Mouse (Mus musculus): ENCODE measurements around the gene Itga6. TPM values are rescaled to one million over a fixed set of nuclear protein-coding genes. Genes with fewer than 3 reads are reported as not detected.

Itga6 gene
- polyA plus RNA-seq, 1 experiment, result 0.03 TPM

DNA sequence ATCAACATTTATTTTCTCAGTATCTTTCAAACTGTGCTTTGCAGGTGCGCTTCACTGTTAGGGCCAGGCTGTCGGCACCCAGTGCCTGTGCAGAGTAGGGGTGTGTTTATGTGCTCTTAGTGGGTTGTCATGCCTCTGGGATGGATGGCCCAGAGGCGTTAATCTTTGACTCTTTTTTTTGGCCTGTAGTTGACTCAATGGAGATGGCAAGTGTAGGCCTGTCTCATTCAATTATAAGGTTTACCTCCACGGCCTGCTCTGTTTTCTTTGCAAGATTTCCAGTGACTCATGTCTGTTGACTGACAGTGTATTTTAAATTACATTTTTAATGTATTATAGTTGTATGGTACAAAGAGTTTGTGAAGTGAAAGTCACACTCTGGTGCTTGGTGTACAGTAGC lies 56.7 kb downstream of the Itga6 start:
- TF ChIP-seq TAL1 (IDR thresholded peaks at IDR 0.05; ENCODE audit: low read length) (no peak), GATA1 (IDR thresholded peaks at IDR 0.05; ENCODE audit: low read length) (no peak)
- H3K4me1 ChIP-seq (ENCODE audit: control insufficient read depth), result no peaks in the 10 kb centered on the region
- H3K9me3 ChIP-seq (ENCODE audit: control insufficient read depth, low read length), result no peaks in the 10 kb centered on the region
- no peaks in the 10 kb centered on the region for H3K27me3 ChIP-seq (ENCODE audit: control insufficient read depth)
- H3K36me3 ChIP-seq (ENCODE audit: control insufficient read depth), result no peaks in the 10 kb centered on the region
- H3K4me3 ChIP-seq (replicated peaks), result no peak overlapping the region

DNA sequence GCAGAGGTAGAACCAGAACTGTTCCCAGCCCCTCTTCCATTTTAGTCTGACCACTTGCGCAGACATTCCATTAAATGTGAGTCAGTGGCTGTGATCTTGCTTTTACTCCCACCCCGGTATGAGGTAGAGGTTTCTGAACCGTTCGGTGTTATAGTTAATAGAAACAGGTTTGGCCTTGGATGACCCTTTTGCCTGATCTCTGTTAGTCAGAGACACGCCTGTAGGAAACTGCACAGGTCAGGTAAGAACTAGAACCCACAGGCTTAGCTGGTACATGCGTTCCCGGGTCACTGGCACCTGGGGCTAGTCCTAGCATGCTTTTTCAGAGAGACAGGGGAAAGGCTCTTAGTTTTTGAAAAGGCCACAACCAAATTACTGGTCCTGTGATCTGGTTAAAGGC lies 59.7 kb downstream of the Itga6 start:
- H3K36me3 ChIP-seq (ENCODE audit: control insufficient read depth), result no peaks in the 10 kb centered on the region
- TF ChIP-seq TAL1 (IDR thresholded peaks at IDR 0.05; ENCODE audit: low read length) (no peak), GATA1 (IDR thresholded peaks at IDR 0.05; ENCODE audit: low read length) (no peak)
- no peaks in the 10 kb centered on the region for H3K27me3 ChIP-seq (ENCODE audit: control insufficient read depth)
- 0 out of 2 replicates have a peak, but pooled peaks cover 3% of the 10 kb centered on the region for H3K4me1 ChIP-seq (ENCODE audit: control insufficient read depth)
- no peak overlapping the region for H3K4me3 ChIP-seq (replicated peaks)
- H3K9me3 ChIP-seq (ENCODE audit: control insufficient read depth, low read length), result no peaks in the 10 kb centered on the region

DNA sequence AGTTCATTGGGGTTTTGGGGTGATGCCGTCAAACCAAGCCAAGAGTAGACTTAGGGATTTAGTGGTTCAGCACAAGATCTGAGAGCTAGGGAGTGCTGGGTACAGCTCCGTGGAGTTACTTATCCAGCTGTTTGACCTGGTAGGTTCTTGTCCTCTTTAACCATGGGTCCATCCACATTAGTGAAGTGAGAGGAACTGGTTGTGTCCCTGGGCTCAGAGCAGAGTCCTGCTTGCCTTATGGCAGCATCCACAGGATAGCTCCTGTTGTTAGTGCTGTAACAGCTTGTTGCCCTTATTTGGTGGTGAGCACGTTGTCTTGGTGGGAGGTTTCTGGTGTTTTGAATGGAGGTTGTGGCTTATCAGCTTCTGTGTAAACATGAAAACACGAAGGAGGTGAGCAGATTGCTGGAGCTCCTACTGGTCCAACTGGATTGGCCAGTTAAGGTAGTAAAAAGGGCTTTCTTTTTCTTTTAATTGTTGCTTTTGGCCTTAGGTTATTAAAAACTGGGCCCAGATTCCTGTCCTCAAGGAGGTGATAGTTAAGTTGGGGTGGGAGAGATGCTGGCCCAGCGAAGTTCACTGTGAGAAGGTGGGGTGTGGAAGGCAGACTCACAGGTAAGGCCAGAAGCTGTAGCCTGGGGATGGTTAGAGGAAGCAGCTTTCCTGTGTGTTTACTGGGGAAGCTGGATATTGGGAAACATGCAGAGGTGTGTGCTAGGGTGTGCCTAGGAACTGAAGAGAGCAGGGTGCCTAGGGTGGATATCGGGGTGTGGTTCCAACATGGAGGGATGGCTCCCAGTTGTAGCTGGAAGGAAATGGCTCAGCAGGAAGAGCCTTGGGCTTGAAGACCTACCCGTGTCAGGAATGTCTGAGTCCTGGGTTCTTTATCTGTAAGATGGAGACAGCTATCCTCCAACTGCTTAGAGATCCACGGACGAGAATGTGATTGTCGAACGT lies 60.5 kb downstream of the Itga6 start:
- H3K36me3 ChIP-seq (ENCODE audit: control insufficient read depth), result no peaks in the 10 kb centered on the region
- H3K27me3 ChIP-seq (ENCODE audit: control insufficient read depth), result no peaks in the 10 kb centered on the region
- H3K9me3 ChIP-seq (ENCODE audit: control insufficient read depth, low read length), result no peaks in the 10 kb centered on the region
- H3K4me3 ChIP-seq (replicated peaks), result no peak overlapping the region
- H3K4me1 ChIP-seq (ENCODE audit: control insufficient read depth), result 0 out of 2 replicates have a peak, but pooled peaks cover 3% of the 10 kb centered on the region
- no peak for TF ChIP-seq TAL1 (IDR thresholded peaks at IDR 0.05; ENCODE audit: low read length)
- no peak for TF ChIP-seq GATA1 (IDR thresholded peaks at IDR 0.05; ENCODE audit: low read length)

DNA sequence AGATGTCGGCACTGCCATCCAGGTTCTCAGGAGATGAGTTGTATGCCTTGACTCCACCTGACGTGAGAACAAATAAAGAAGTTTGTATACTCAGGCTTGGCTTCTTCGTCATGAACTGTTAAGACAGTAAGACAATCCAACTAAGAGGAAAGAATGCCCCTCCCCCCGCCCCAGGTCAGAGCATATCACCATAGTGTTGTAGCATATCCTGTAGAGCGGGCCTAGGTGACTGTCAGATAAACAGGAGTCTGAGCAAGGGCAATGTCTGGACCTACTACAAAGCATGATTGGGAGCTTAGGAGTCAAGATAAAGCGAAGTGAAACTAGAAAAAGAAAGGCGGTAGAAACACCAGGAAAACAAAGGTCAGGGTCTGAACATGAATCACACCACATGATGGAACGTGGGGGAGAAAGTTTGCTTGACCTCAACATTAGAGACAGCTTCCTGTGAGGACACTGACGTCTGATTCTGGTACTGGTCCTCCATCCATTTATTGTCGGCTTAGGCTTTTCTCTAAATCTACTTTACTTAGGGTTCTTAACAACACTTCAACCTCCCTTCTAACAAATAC lies 64.0 kb downstream of the Itga6 start:
- Histone ChIP-seq H3K4me3 (replicated peaks) (no peak overlapping the region), H3K4me1 (ENCODE audit: control insufficient read depth) (peaks cover 7% of the 10 kb centered on the region), H3K27me3 (ENCODE audit: control insufficient read depth) (no peaks in the 10 kb centered on the region), H3K9me3 (ENCODE audit: control insufficient read depth, low read length) (no peaks in the 10 kb centered on the region), H3K36me3 (ENCODE audit: control insufficient read depth) (no peaks in the 10 kb centered on the region)
- TF ChIP-seq GATA1 (IDR thresholded peaks at IDR 0.05; ENCODE audit: low read length) (no peak), TAL1 (IDR thresholded peaks at IDR 0.05; ENCODE audit: low read length) (no peak)

DNA sequence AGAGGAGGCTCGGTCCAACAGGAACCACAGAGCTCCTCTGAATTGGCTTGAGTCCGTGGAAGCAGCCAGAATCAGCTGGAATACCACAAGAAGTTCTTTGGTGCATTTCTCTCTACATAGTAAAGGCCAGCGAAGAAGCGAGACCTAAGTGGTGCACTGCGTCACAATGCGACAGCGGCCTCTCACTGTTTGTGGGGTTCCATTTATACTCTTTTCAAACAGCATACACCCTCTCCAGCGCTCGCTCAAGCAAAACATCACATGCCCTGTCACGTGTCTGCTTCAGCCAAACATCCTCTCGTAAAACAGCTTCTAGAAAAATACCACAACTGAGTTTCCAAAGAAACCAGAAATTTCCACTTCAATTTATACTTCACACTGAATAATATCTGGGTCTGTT lies 64.6 kb downstream of the Itga6 start:
- no peaks in the 10 kb centered on the region for H3K27me3 ChIP-seq (ENCODE audit: control insufficient read depth)
- no peaks in the 10 kb centered on the region for H3K36me3 ChIP-seq (ENCODE audit: control insufficient read depth)
- H3K4me1 ChIP-seq (ENCODE audit: control insufficient read depth), result peaks cover 7% of the 10 kb centered on the region
- H3K9me3 ChIP-seq (ENCODE audit: control insufficient read depth, low read length), result no peaks in the 10 kb centered on the region
- TF ChIP-seq TAL1 (IDR thresholded peaks at IDR 0.05; ENCODE audit: low read length) (no peak), GATA1 (IDR thresholded peaks at IDR 0.05; ENCODE audit: low read length) (no peak)
- no peak overlapping the region for H3K4me3 ChIP-seq (replicated peaks)

DNA sequence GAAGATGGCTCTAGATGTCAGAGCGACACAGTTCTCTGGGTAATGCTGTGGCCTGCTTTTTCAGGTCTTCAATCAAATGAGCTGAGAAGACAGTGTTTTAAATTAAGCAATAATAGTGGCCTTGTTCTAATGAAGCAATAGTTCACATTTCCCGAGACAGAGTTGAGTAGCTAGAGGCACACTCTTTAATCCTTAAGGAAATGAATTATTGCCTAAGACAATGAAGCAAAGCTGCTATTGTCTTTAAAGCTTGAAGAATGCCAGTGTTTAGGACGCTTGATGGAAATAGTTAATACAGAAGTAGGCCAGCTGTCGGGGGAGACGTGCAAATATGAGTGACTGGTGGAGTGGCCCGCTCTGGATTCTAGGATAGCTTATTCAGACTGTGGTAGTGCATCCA lies 65.5 kb downstream of the Itga6 start:
- Histone ChIP-seq H3K36me3 (ENCODE audit: control insufficient read depth) (no peaks in the 10 kb centered on the region), H3K4me3 (replicated peaks) (no peak overlapping the region), H3K27me3 (ENCODE audit: control insufficient read depth) (no peaks in the 10 kb centered on the region), H3K9me3 (ENCODE audit: control insufficient read depth, low read length) (no peaks in the 10 kb centered on the region), H3K4me1 (ENCODE audit: control insufficient read depth) (peaks cover 7% of the 10 kb centered on the region)
- TF ChIP-seq TAL1 (IDR thresholded peaks at IDR 0.05; ENCODE audit: low read length), result no peak
- no peak for TF ChIP-seq GATA1 (IDR thresholded peaks at IDR 0.05; ENCODE audit: low read length)

DNA sequence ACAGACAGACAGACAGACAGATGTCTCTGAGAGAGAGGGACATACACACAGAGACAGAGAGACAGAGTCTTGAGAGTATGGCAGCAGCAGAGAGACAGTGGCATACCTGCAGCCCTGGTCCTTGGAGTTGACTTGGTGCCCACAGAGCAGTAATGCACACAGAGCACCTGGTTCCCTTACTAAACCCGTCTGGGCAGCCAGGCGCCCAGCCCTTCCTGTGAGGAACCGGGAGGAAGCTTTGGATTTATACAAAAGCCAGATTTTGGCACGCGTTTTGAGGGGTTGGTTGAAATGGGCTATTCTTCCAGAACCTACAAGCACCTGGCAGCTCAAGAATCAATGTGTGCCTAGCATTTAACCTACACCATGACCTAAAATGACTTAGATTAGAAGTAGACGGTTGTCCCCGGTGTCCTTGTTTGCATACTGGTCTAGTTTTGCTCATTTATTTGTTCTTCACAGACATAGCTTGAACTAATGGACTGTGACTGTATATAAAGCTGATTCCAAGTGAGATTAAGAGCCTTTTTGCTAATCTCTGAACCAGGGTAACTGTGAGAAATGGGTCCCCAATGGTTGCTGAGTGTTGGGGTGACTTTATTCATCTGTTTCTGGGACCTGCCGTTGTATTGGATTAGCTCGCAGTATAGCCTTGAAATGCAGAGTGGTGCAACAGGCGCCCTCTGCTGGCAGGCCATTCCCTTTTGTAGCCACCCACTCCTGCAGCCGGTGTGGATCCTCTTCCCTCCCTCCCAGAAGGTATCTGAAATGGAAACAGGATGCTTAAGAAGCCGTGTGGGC lies 67.0 kb downstream of the Itga6 start:
- H3K4me1 ChIP-seq (ENCODE audit: control insufficient read depth), result peaks cover 10% of the 10 kb centered on the region
- no peaks in the 10 kb centered on the region for H3K27me3 ChIP-seq (ENCODE audit: control insufficient read depth)
- H3K36me3 ChIP-seq (ENCODE audit: control insufficient read depth), result no peaks in the 10 kb centered on the region
- H3K9me3 ChIP-seq (ENCODE audit: control insufficient read depth, low read length), result no peaks in the 10 kb centered on the region
- TF ChIP-seq GATA1 (IDR thresholded peaks at IDR 0.05; ENCODE audit: low read length), result no peak
- TF ChIP-seq TAL1 (IDR thresholded peaks at IDR 0.05; ENCODE audit: low read length), result no peak
- H3K4me3 ChIP-seq (replicated peaks), result no peak overlapping the region

DNA sequence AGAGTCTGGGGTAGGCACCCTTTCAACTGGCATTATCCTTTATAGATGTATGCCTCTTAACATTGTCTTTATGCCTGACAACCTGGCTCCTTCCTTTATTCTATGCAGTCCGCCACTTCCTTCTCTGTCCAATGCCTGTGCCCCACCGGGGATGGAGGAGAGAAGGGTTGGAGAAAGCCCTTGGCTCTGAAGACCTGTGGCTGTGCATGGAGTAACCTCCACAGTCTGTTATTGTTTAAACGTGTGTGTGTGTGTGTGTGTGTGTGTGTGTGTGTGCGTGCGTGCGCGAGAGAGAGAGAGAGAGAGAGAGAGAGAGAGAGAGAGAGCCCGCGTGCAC lies 67.6 kb downstream of the Itga6 start:
- H3K27me3 ChIP-seq (ENCODE audit: control insufficient read depth), result no peaks in the 10 kb centered on the region
- TF ChIP-seq GATA1 (IDR thresholded peaks at IDR 0.05; ENCODE audit: low read length) (no peak), TAL1 (IDR thresholded peaks at IDR 0.05; ENCODE audit: low read length) (no peak)
- no peaks in the 10 kb centered on the region for H3K9me3 ChIP-seq (ENCODE audit: control insufficient read depth, low read length)
- peaks cover 10% of the 10 kb centered on the region for H3K4me1 ChIP-seq (ENCODE audit: control insufficient read depth)
- H3K36me3 ChIP-seq (ENCODE audit: control insufficient read depth), result no peaks in the 10 kb centered on the region
- H3K4me3 ChIP-seq (replicated peaks), result no peak overlapping the region

DNA sequence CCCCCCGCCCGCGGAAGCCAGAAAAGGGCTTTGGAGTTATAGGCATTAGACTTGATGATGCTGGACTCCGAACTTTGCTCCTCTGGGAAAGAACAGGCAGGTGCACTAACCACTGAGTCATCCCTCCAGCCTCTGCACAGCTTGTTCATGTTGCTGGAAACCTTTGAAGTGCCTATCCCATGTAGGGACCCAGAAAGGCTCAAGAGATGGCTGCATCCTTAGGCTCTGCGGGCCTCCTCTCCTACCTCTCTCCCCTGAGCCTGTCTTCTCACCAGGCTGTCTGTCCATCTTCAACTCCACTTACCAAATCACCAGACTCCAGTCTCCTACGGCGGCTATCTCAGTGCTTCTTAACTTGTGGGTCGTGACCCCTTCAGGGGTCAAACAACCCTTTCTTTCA lies 68.0 kb downstream of the Itga6 start:
- peaks cover 10% of the 10 kb centered on the region for H3K4me1 ChIP-seq (ENCODE audit: control insufficient read depth)
- no peaks in the 10 kb centered on the region for H3K9me3 ChIP-seq (ENCODE audit: control insufficient read depth, low read length)
- no peaks in the 10 kb centered on the region for H3K27me3 ChIP-seq (ENCODE audit: control insufficient read depth)
- TF ChIP-seq TAL1 (IDR thresholded peaks at IDR 0.05; ENCODE audit: low read length) (no peak), GATA1 (IDR thresholded peaks at IDR 0.05; ENCODE audit: low read length) (no peak)
- no peaks in the 10 kb centered on the region for H3K36me3 ChIP-seq (ENCODE audit: control insufficient read depth)
- H3K4me3 ChIP-seq (replicated peaks), result no peak overlapping the region
